Mouse (Mus musculus): ENCODE measurements at regions not wholly inside any gene's neighbourhood (a gene's known extent, or its start where the extent isn't known, plus 50 kb on each side); places are given as distances from the start of the nearest gene placed in this dataset.

GRCm38 (mm10) chr3:159689743-159690142 is 90.8 kb downstream of the Rpe65 start:
- Histone ChIP-seq H3K27ac (no peak overlapping the region), H3K4me3 (no peak overlapping the region)
- no peak for TF ChIP-seq CTCF (IDR thresholded peaks at IDR 0.05)
- intact Hi-C loops (cut with DNase I) = no loop called here
- DNase-seq (ENCODE audit: extremely low spot score in 1 of 2, low spot score in 2 of 2) = no peak

DNA sequence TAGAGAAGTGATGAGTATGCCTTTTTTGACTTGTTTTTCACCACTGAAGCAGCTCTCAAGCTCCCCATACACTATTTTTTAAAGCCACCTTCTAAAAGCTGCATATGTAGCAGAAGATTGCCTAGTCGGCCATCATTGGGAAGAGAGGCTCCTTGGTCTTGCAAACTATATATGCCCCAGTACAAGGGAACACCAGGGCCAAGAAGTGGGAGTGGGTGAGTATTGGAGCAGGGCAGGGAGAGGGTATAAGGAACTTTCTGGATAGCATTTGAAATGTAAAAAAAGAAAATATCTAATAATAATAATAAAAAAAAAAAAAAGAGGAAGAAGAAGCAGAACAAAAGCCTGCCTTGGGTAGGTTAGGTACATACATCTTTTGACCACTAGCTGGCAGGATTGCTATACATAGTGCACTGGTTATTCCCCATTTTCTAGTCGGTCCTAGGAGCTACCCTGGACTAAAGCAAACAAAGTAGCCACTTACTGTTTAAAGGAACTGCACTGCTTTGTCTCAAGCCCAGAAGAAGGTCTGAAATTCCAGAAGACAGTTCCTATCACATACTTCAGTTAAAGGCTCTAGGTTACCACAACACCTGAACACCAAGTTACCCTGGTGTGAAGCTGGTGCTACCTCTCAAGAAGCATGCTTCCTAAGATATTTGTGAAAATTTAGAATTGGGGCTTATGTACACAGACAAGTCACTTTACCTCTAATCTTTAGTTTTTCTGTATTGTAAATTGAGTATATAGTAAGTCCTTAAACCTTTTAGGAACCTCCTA is 114.9 kb upstream of the Wls start:
- Histone ChIP-seq H3K4me3 (no peak overlapping the region), H3K27ac (no peak overlapping the region)
- TF ChIP-seq CTCF (IDR thresholded peaks at IDR 0.05) = peak; percentile 76
- no peak for DNase-seq (ENCODE audit: extremely low spot score in 1 of 2, low spot score in 2 of 2)
- intact Hi-C loops (cut with DNase I) = no loop called here

DNA sequence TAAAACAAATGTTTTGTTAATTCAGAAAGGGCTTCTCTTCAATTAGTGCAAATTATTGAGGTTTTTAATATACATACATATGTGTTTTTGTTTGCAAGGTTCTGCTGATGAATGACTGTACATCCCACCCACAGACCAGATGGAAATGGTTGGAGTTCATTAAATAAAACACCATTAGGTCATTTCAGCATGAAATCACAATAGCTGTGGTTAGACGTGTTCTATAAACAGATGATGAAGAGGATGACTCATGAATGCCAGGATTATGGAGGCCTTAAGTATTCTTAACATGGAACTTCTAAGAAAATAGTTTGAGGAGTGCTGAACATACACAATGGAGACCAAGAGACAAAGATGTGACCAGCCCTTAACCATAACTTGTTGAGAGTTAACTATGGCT is 107.3 kb upstream of the Wls start:
- no peak overlapping the region for H3K4me3 ChIP-seq
- no peak overlapping the region for H3K27ac ChIP-seq
- no peak for TF ChIP-seq CTCF (IDR thresholded peaks at IDR 0.05)
- intact Hi-C loops (cut with DNase I) = loop anchor here (5.0 kb wide), 3 partner anchors 70 to 175 kb away; partner anchors contain the start of gene Wls
- DNase-seq (ENCODE audit: extremely low spot score in 1 of 2, low spot score in 2 of 2) = no peak

DNA sequence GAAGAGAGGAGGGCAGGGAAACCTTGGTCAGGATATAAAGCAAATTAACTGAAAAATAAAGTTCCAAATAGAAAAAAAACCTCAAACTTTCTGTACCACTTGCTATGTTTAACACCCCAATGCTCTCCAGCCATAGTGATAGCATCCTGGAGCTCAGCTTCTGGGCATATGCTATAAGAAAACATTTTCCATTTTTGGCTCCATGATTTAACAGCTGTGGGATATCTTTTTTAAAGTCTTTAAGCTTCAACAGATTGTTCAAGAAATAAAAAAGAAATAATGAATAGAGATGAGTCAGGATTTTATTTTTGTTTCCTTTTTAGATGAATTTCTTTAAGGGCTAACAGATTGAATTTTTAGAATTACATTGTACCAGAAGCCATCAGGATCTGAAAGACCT is 106.3 kb upstream of the Wls start:
- no peak for DNase-seq (ENCODE audit: extremely low spot score in 1 of 2, low spot score in 2 of 2)
- intact Hi-C loops (cut with DNase I) = loop anchor here (5.0 kb wide), 3 partner anchors 71 to 174 kb away; partner anchors contain the start of gene Wls
- H3K4me3 ChIP-seq = no peak overlapping the region
- no peak for TF ChIP-seq CTCF (IDR thresholded peaks at IDR 0.05)
- H3K27ac ChIP-seq = no peak overlapping the region

GRCm38 (mm10) chr3:159734547-159734946 is 104.9 kb upstream of the Wls start:
- intact Hi-C loops (cut with DNase I) = loop anchor here (5.0 kb wide), 3 partner anchors 72 to 173 kb away; partner anchors contain the start of gene Wls
- TF ChIP-seq CTCF (IDR thresholded peaks at IDR 0.05) = no peak
- H3K4me3 ChIP-seq = no peak overlapping the region

GRCm38 (mm10) chr3:159736070-159736469 is 103.4 kb upstream of the Wls start:
- Histone ChIP-seq H3K27ac (no peak overlapping the region), H3K4me3 (no peak overlapping the region)
- DNase-seq (ENCODE audit: extremely low spot score in 1 of 2, low spot score in 2 of 2) = no peak
- intact Hi-C loops (cut with DNase I) = no loop called here
- no peak for TF ChIP-seq CTCF (IDR thresholded peaks at IDR 0.05)

More at GRCm38 (mm10) chr3:159734547-159734946, 104.9 kb upstream of the Wls start:
- DNase-seq (ENCODE audit: extremely low spot score in 1 of 2, low spot score in 2 of 2) = no peak
- H3K27ac ChIP-seq = no peak overlapping the region

DNA sequence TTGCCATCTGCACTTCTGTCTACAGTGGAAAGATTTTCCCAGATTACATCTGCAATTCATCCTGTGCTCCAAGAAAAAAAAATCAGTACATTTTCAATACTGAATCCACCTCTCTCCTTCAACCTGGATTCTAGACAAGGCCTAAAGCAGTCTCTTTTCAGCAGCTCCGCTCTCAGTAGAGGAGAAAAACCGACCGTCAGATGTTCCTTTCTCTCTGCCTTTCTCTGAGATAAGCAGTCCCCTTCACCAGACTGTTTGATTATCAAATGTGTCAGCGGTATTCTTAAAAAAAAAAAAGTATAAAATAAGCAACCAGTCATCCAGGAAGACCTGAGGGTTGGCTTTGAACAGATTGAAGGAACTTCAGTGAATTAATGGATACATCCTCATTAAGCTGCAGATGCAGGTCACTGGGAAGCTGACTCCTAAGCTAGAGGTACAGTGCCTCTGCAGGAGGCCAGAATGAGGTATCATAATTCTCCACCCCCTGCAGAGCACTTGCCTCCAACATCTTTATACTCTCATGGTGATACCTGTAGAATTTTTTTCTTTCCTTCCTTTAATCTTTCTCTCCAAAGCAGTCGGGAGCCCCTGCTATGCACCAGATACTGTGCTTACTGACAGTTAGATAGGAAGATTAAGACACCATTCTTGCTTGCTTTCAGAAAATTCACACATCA is 98.7 kb upstream of the Wls start:
- intact Hi-C loops (cut with DNase I) = no loop called here
- TF ChIP-seq CTCF (IDR thresholded peaks at IDR 0.05) = no peak
- H3K4me3 ChIP-seq = no peak overlapping the region
- no peak overlapping the region for H3K27ac ChIP-seq
- no peak for DNase-seq (ENCODE audit: extremely low spot score in 1 of 2, low spot score in 2 of 2)

DNA sequence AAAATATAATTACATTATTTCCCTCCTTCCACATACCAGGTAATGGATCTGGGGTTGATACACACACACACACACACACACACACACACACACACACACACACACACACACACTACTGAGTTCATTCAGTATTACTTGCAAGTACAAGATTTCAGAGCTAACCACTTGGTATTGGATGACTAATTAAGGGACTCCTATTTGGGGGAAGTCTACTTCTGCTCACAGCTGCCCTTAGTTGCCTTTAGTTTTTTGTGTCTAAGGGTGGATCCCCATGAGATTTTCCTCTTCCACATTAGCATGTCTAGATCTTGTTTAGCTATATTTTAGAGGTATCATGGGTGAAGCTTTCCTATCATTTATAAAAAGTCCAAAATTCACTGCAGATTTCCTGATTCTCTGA is 97.7 kb upstream of the Wls start:
- intact Hi-C loops (cut with DNase I) = no loop called here
- no peak for TF ChIP-seq CTCF (IDR thresholded peaks at IDR 0.05)

DNA sequence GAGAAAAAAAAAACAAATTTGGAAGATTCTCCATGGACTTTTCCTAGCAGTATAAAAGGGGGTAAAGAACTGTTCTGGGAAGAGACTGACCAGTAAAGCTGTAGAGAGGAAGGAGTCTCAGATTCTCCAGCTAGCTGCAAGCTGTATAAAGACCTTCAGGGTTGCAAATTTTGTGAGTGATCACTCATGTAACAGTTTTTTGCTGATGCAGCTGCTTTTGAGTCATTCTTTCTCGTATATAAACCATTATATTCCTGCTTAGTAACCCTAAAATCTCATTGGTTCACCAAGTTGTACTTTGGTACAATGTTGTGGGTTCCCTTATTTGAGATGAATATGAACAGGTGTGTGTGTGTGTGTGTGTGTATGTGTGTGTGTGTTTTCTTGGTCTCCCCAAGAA is 79.7 kb upstream of the Wls start:
- intact Hi-C loops (cut with DNase I) = no loop called here
- Histone ChIP-seq H3K4me3 (no peak overlapping the region), H3K27ac (no peak overlapping the region)
- no peak for DNase-seq (ENCODE audit: extremely low spot score in 1 of 2, low spot score in 2 of 2)
- TF ChIP-seq CTCF (IDR thresholded peaks at IDR 0.05) = no peak

More for the DNA sequence above, 97.7 kb upstream of the Wls start:
- DNase-seq (ENCODE audit: extremely low spot score in 1 of 2, low spot score in 2 of 2) = no peak
- Histone ChIP-seq H3K27ac (no peak overlapping the region), H3K4me3 (no peak overlapping the region)

GRCm38 (mm10) chr3:159760293-159760692 is 79.2 kb upstream of the Wls start:
- intact Hi-C loops (cut with DNase I) = no loop called here
- no peak for TF ChIP-seq CTCF (IDR thresholded peaks at IDR 0.05)

DNA sequence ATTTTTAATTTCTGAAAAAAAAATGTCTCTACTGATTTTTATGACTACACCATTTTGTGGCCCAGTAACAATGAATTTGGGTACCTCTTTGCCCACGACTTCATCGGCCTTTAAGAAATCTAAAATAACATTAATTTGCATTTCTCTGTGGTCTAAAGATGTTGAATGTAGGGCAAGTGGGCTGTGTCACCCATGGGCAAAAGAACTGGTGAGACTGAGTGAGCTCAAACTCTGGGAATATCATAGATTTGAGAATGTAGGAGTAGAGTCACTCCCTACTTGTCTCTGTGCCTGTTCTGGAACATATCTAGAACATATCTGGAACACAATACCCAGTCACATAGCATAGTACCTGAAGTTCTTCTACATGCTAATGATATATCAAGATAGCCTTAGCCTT is 78.5 kb upstream of the Wls start:
- intact Hi-C loops (cut with DNase I) = no loop called here
- H3K4me3 ChIP-seq = no peak overlapping the region
- DNase-seq (ENCODE audit: extremely low spot score in 1 of 2, low spot score in 2 of 2) = no peak
- no peak for TF ChIP-seq CTCF (IDR thresholded peaks at IDR 0.05)
- H3K27ac ChIP-seq = no peak overlapping the region

More at GRCm38 (mm10) chr3:159760293-159760692, 79.2 kb upstream of the Wls start:
- Histone ChIP-seq H3K4me3 (no peak overlapping the region), H3K27ac (no peak overlapping the region)
- no peak for DNase-seq (ENCODE audit: extremely low spot score in 1 of 2, low spot score in 2 of 2)

GRCm38 (mm10) chr3:159782222-159782844 is 57.1 kb upstream of the Wls start:
- no peak overlapping the region for H3K4me3 ChIP-seq
- TF ChIP-seq CTCF (IDR thresholded peaks at IDR 0.05) = no peak
- DNase-seq (ENCODE audit: extremely low spot score in 1 of 2, low spot score in 2 of 2) = no peak

More at GRCm38 (mm10) chr3:159782222-159782844, 57.1 kb upstream of the Wls start:
- intact Hi-C loops (cut with DNase I) = no loop called here
- no peak overlapping the region for H3K27ac ChIP-seq

Data from left cerebral cortex, adult 2 months (tissue).